Mouse (Mus musculus) forebrain, postnatal 0 days (tissue): ENCODE data around the gene Tagap. TPM values are rescaled to one million over a fixed set of nuclear protein-coding genes. Genes with fewer than 3 reads are reported as not detected.
A peak's percentile ranks its signal among the peaks of the same experiment; 100 is the strongest.

Experiments used
- ATAC-seq: fragments of 200-750 bp; cut with Nextera tagmentation; 2 replicates; pipeline ENCODE4 v1.8.0; 2017; ENCODE audit warnings: mild to moderate bottlenecking, moderate library complexity
- DNase-seq: peaks from one replicate; pipeline ENCODE4 v3.0.0-alpha.2; 2015
- H3K27ac ChIP-seq: fragments of 300-500 bp; sonication (generic); 2 replicates; pipeline ENCODE4 v1.5.1; 2014; ENCODE audit warnings: low read depth, mild to moderate bottlenecking, antibody characterized with exemption, low read length, moderate library complexity, mixed read lengths
- H3K27me3 ChIP-seq: fragments of 300-500 bp; sonication (generic); 2 replicates; pipeline ENCODE4 v1.6.1; 2014; ENCODE audit warnings: mild to moderate bottlenecking, low read length, mixed read lengths; ENCODE audit not compliant: insufficient read depth
- H3K36me3 ChIP-seq: fragments of 300-500 bp; sonication (generic); 2 replicates; pipeline ENCODE4 v1.6.1; 2014; ENCODE audit warnings: mild to moderate bottlenecking, moderate library complexity; ENCODE audit not compliant: insufficient read depth
- H3K4me1 ChIP-seq: fragments of 300-500 bp; sonication (generic); 2 replicates; pipeline ENCODE4 v1.6.1; 2014; ENCODE audit warnings: antibody characterized with exemption; ENCODE audit not compliant: insufficient read depth
- H3K4me2 ChIP-seq: fragments of 300-500 bp; sonication (generic); 2 replicates; pipeline ENCODE4 v1.6.1; 2014; ENCODE audit warnings: low read depth, mild to moderate bottlenecking, moderate library complexity
- H3K4me3 ChIP-seq: fragments of 300-500 bp; sonication (generic); 2 replicates; pipeline ENCODE4 v1.5.1; 2014; ENCODE audit warnings: low read depth, low read length, mixed read lengths
- H3K9ac ChIP-seq: fragments of 300-500 bp; sonication (generic); 2 replicates; pipeline ENCODE4 v1.6.1; 2014; ENCODE audit warnings: mild to moderate bottlenecking
- H3K9me3 ChIP-seq: fragments of 300-500 bp; sonication (generic); 2 replicates; pipeline ENCODE4 v1.6.1; 2016; ENCODE audit warnings: low read length
- CTCF ChIP-seq: sonication (generic); IDR thresholded peaks from 2 replicates; pipeline ENCODE4 v1.5.1; 2016; ENCODE audit warnings: antibody characterized with exemption, control low read depth, low read depth
- WGBS: fragments of 180-500 bp; shearing (Covaris S2); extraction: QIAGEN DNeasy Blood & Tissue Kit; methylation state at CpG from one replicate; pipeline ENCODE4 v1.1.7; 2014; 5-methylcytosine and 5-hydroxymethylcytosine counted together
- polyA plus RNA-seq: library from polyadenylated mRNA; unstranded; fragments of >200 nt; fragmentation: Nextera tagmentation; extraction: Ambion mirVana; gene quantifications from 2 replicates; pipeline ENCODE4 v1.2.1, GENCODE M21; 2015
- total RNA-seq: library from RNA; depleted of rRNA; stranded (reverse); fragments of >200 nt; gene quantifications from 2 replicates; pipeline ENCODE4 v1.2.3, GENCODE M21; 2014

Gene Tagap
- total and polyA plus RNA-seq, 2 experiments from 2014 or later = 0.47 to 0.62 TPM

DNA sequence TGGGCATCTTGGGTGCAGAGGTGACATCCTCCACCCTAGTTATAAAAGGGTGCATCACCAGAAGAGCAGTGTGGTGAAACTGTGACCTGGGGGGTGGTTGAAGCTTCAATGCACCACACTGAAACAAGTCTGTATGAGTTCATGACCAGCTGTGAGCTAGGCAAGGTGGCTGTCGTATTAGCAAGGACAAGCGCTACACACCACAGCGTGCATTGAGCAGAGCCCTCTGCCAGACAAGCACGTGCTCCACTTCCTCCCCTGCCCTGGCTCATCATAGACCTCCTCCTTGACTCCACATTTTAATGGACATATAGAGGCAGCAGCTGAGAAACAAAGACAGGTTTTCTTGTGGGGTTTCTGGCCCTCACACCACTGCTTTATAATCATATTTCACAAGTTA lies 28.0 kb upstream of the Tagap start:
- Histone ChIP-seq H3K4me1 (no peaks in the 10 kb centered on the region), H3K4me2 (no peak overlapping the region), H3K36me3 (no peaks in the 10 kb centered on the region), H3K27me3 (no peaks in the 10 kb centered on the region), H3K9me3 (no peaks in the 10 kb centered on the region), H3K4me3 (no peak overlapping the region), H3K27ac (no peak overlapping the region), H3K9ac (no peak overlapping the region)
- no peak for DNase-seq
- TF ChIP-seq CTCF = no peak
- ATAC-seq = no peak
- 83% methylated on average over 4 of the region's 4 CpGs for WGBS

DNA sequence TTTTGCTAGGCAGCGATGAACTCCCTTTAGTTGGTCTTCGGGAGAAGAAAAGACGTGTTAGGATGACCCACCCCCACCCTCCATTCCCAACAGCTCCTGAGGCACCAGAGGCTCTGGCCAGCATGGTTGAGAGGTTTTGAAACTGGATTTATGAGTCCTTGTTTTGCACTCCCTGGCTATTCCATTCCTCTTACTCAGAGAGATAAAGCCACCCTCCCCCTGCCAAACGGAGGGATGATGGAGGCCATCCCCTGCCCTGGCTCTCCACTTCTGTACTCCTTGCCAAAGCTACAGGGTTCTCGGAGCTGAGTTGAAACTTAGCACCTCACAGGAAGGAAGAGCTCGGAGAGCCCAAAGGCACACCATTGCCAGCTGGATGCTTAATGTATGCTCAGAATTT lies 26.6 kb upstream of the Tagap start:
- H3K27me3 ChIP-seq = no peaks in the 10 kb centered on the region

DNA sequence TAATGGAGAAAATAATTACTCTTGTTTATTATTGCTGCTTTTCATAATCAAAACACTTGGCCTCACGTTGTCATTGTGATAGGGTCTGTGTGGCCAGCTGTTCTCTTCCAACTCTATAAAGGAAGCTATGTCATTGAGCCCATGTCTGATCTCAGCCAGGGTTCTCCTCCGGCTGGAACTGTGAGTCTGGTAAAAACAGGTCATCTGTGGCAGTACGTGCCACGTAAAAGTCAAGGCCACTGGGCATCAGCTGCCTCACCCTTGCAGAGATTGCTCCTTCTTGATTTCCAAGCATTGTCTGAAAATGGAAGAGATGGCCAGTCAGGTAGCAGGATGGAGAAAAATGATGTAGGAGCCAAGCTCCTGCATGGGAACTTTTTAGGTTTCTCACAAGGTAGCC lies 25.8 kb upstream of the Tagap start:
- ATAC-seq (no peak), DNase-seq (no peak)
- no peak overlapping the region for H3K27ac ChIP-seq
- no peaks in the 10 kb centered on the region for H3K9me3 ChIP-seq
- H3K36me3 ChIP-seq = no peaks in the 10 kb centered on the region
- no peaks in the 10 kb centered on the region for H3K27me3 ChIP-seq
- 73% methylated on average over 4 of the region's 4 CpGs for WGBS
- H3K4me1 ChIP-seq = no peaks in the 10 kb centered on the region
- H3K4me2 ChIP-seq = no peak overlapping the region
- H3K4me3 ChIP-seq = no peak overlapping the region
- no peak overlapping the region for H3K9ac ChIP-seq
- TF ChIP-seq CTCF = no peak

More for the DNA sequence above, 26.6 kb upstream of the Tagap start:
- Histone ChIP-seq H3K4me2 (no peak overlapping the region), H3K4me1 (no peaks in the 10 kb centered on the region), H3K9me3 (no peaks in the 10 kb centered on the region), H3K4me3 (no peak overlapping the region), H3K36me3 (no peaks in the 10 kb centered on the region), H3K27ac (no peak overlapping the region), H3K9ac (no peak overlapping the region)
- 80% methylated on average over 6 of the region's 6 CpGs for WGBS
- DNase-seq (no peak), ATAC-seq (no peak)
- TF ChIP-seq CTCF = no peak

DNA sequence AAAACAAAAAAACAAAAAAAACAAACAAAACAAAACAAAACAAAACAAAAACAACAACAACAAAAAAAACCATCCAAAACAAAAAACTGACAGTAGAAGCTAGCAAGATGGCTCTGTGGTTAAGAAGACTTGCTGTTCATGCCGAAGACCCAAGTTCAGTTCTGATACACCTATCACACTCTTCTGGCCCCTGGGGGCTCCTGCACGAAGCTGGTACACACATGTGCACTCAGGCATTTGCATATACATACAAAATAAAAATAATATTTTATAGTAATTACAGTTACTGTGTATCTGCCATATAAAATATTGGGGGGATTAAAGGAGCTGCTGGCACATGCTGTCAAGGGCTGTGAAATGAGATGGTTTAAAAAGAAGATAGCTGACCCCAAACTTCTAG lies 24.3 kb upstream of the Tagap start:
- H3K4me1 ChIP-seq = no peaks in the 10 kb centered on the region
- WGBS = 79% methylated on average over 2 of the region's 2 CpGs
- no peak for DNase-seq
- H3K4me3 ChIP-seq = no peak overlapping the region
- H3K27me3 ChIP-seq = no peaks in the 10 kb centered on the region
- H3K27ac ChIP-seq = no peak overlapping the region
- no peak for TF ChIP-seq CTCF
- no peak overlapping the region for H3K9ac ChIP-seq
- no peaks in the 10 kb centered on the region for H3K9me3 ChIP-seq
- no peak overlapping the region for H3K4me2 ChIP-seq
- no peak for ATAC-seq
- no peaks in the 10 kb centered on the region for H3K36me3 ChIP-seq

DNA sequence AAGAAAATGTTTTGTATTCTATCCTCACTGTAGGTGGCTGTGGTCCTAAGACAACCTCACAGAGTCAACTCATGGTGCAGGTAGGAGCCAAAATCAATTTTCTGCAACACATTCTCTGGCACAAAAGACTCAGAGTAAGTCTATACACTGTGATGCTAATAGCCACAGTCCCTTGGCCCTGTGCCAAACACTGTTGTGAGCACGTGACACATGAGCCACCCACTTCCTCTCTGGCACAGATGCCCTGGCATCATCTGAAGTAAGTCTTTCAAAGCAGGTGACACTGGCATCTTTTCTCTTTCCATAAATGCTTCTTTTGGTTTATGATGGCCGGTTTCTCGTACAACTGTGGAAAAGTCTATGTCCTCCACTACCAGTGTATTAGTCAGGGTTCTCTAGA lies 23.4 kb upstream of the Tagap start:
- no peak overlapping the region for H3K27ac ChIP-seq
- ATAC-seq (no peak), DNase-seq (peak; percentile 26)
- no peaks in the 10 kb centered on the region for H3K4me1 ChIP-seq
- 64% methylated on average over 3 of the region's 3 CpGs for WGBS
- no peaks in the 10 kb centered on the region for H3K27me3 ChIP-seq
- no peak overlapping the region for H3K4me3 ChIP-seq
- TF ChIP-seq CTCF = no peak
- H3K36me3 ChIP-seq = no peaks in the 10 kb centered on the region
- H3K9me3 ChIP-seq = no peaks in the 10 kb centered on the region
- no peak overlapping the region for H3K9ac ChIP-seq
- no peak overlapping the region for H3K4me2 ChIP-seq

DNA sequence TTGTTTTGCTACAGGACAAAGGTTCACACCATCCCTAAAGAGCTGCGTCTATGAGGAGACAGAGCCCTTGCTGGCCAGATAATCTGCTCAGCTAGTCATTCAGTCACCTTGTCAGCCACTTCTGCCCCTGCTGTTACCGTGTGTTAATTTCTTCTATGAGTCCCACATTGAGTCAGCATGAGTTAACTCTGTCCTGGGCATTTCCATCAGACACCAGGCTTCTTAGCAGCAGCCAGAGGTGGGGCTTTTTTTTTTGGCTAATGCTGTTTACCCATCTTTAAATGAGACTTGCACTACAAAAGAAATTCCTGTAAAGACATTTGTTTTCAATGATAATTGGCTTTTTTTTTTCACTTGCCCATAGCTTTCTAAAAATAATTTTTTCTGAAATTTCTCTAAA lies 20.8 kb upstream of the Tagap start:
- H3K36me3 ChIP-seq = no peaks in the 10 kb centered on the region
- WGBS = 27% methylated on average over 2 of the region's 2 CpGs
- H3K9me3 ChIP-seq = no peaks in the 10 kb centered on the region
- DNase-seq (no peak), ATAC-seq (no peak)
- H3K4me2 ChIP-seq = no peak overlapping the region
- H3K27ac ChIP-seq = no peak overlapping the region
- no peaks in the 10 kb centered on the region for H3K27me3 ChIP-seq
- TF ChIP-seq CTCF = no peak
- H3K4me3 ChIP-seq = no peak overlapping the region
- no peak overlapping the region for H3K9ac ChIP-seq
- no peaks in the 10 kb centered on the region for H3K4me1 ChIP-seq

DNA sequence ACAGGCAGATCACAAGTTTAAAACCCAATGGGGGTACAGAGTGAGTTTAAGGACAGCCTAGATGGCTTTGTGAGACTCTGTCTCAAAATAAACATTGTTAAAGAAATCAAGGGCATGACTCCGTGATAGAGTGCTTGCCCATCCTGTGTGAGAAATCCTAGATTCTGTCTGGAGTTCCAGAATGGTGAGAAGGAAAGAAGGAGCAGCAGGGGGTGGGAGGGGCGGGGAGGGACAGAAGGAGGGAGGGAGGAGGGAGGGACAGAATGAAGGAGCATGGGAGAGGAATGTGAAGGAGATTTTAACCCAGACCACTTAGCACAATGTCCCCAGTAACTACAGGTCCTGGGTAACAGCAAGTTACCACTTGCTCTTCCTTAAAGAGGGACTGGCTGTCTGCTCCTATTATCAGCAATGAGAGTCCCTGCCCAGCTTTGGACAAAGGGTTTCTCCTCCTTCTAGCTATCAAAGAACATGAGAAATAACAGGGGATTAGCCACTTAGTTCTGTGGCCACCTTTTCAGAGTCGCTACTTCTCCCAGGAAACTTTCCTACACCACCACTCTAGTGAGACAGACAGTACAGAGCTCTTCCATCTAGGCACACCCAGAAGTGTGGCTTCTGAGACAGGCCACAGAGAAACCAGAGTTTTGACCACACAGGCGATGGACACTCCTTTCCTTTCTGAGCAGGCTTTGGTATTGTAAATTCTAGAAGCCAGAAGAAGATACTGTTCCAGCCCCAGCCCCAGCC lies 19.7 kb upstream of the Tagap start:
- Histone ChIP-seq H3K9me3 (peaks cover 2% of the 10 kb centered on the region; the same call in 1 of the 2 replicates), H3K4me2 (no peak overlapping the region), H3K9ac (no peak overlapping the region), H3K27me3 (no peaks in the 10 kb centered on the region; the same call in 1 of the 2 replicates), H3K27ac (no peak overlapping the region), H3K4me1 (no peaks in the 10 kb centered on the region), H3K4me3 (no peak overlapping the region), H3K36me3 (no peaks in the 10 kb centered on the region)
- no peak for TF ChIP-seq CTCF
- 29% methylated on average over 4 of the region's 4 CpGs for WGBS
- DNase-seq = no peak
- ATAC-seq = no peak
